Mouse (Mus musculus): ENCODE data around the gene D2hgdh.
A peak's percentile ranks its signal among the peaks of the same experiment; 100 is the strongest.

D2hgdh gene

DNA sequence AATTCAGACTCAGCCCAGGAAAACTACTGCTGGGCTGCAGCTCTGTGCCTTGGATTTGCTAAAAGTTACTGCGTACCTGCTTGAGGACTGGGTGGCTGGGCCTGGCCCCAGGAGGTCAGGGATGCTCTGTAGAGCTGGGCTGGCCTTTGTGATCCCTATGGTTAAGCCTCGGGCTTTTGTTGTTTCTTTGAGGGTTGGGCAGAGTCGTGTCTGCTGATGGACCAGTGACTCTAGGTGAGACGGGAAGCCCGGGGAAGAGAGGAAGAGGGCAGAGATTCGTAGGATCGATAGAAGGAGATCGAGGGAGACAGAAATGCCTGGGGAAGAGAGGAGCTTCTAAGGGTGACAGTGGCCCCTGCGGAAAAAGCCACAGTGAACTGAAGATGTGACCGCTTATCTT, at the start of gene D2hgdh:
TSS of gene D2hgdh (plus strand) at position 301 of the 400 bp plus-strand sequence.
- DNase-seq = no peak

GRCm38 (mm10) chr1:93776686-93777085, 48.0 kb upstream of the D2hgdh start:
- DNase-seq = no peak

DNA sequence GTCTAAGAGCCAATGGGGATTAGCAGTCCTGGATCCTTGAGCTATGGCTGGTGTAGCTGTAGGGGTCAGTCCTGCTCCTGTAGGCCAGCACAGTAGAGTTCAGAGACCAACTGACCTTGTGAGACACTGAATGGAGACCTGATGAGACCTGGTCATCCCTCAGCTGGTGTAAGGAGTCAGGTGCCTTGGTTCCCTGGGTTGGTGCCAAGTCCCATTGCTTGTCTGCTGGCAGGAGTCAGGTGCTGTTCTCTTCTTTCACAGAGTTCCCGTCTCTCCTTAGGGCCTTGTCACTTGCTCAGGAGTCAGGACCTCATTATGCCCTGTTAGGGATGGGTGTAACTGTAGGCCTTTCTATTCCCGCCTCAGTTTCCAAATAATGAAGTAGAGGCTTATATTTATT, 37.8 kb upstream of the D2hgdh start:
- DNase-seq = no peak

DNA sequence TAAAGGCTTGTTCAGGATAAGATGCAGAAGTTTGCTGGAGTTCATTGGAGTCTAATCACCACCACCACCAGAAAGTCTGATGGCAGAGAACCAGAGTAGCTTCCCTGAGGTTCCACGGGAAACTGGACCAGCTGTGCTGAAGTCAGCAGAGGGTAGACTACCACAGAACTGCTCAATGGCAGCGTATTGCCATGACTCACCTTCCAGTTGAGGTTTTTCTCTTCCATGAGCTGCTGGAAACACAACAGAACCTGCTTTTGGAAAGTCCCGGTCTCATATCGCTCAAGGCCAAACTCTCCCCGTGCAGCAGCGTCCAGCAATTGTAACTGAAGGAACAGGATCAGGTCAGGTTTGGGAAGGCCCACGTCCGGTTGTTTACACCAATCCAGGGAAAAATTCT, 30.2 kb upstream of the D2hgdh start:
- no peak for DNase-seq

GRCm38 (mm10) chr1:93795886-93796285, 28.8 kb upstream of the D2hgdh start:
- DNase-seq = no peak

GRCm38 (mm10) chr1:93800670-93801503, 23.8 kb upstream of the D2hgdh start:
- DNase-seq = no peak

- DNase-seq = peak; percentile 85
These were observed 22.9 kb upstream of the D2hgdh start, which contains the start of gene Dtymk for GRCm38 (mm10) chr1:93801741-93802238. Gene Dtymk (minus strand): TSS chr1:93801934.

- no peak for DNase-seq
These were observed 21.9 kb upstream of the D2hgdh start for GRCm38 (mm10) chr1:93802771-93803170.

DNA sequence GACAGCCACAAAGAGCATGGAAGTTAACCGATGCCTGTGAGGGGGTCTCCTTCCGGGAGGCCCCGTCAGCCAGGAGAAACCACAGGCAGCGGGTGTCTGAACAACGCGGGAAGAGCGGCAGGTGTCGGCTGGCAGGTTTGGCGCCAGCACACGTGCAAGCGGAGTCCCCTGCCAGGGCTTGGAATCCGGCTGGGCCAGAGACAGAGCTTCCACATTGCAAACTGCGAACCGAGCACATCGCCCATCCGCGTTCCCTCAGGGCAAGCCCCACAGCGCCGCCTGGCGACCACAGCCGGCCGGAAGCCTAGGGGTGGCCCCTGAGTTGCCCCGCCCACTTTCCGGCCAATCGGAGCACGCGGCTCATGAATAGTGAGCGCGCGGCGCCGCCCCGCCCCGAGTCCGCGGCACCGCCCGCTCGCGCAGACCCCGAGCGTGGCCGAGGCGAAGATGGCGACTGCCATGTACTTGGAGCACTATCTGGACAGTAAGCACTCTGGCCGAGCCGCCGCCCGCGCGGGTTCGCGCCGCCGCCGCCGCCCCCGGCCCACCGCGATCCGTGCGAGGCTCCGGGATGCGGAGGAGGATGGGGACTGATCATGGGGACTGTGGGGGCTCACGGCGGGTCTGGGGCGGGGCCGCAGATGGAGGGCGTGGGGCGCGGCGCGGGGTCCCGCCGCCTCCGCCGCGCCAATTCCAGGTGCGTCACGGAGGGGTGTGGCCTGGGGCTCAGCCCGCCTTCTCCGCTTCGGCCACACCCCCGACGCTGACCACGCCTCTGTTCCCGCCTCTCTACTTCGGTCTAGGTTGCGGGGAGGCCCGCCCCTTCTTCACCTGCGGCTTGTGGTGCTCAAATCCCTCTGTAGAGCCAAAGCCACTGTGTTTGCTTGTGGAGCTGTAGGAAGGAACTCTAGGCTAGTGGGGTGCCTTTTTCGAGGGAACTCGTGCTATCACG, 20.9 kb upstream of the D2hgdh start, which contains the start of gene Ing5:
TSS of gene Ing5 (plus strand) at position 410 of the 952 bp plus-strand sequence.
- DNase-seq = peak; percentile 100

GRCm38 (mm10) chr1:93804818-93805217, 19.9 kb upstream of the D2hgdh start:
- DNase-seq = no peak

- no peak for DNase-seq
These were observed 19.3 kb upstream of the D2hgdh start for GRCm38 (mm10) chr1:93805221-93805951.

DNA sequence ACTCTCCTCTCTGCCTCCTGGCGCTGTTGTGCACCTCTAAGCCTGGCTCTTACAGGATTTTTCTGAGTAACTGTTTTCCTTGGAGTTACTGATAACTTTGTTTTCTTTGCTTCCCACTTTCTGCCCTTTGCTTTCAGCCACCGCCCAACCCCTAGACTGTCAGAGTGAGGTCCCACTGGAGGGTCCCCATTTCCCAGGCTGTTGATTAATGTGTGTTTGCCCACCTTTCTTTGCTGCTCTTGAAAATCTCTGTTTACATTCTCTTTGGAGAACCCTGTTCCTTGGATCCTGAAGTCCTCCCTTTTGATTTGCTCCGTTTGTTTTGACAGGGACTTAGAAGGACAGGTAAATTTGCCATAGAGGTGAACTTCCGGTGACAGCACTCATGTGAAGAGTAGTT, 15.8 kb upstream of the D2hgdh start:
- DNase-seq = no peak

DNA sequence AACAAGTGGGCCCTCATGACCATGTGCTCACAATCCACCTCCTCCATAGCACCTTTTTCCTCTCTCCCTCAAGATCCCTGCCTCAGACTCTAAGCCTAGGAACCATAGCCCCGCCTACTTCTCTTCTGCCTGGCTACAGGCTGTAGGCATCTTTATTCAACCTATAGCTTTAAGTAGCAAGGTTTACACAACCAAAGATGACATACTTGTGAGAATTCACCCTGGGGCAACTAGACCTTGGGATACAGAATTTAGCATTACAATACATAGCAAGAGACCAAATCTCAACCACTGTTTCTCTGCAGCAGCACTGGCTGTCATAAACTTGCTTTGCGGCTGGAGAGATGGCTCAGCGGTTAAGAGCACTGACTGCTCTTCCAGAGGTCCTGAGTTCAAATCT, 14.7 kb upstream of the D2hgdh start:
- DNase-seq = no peak

DNA sequence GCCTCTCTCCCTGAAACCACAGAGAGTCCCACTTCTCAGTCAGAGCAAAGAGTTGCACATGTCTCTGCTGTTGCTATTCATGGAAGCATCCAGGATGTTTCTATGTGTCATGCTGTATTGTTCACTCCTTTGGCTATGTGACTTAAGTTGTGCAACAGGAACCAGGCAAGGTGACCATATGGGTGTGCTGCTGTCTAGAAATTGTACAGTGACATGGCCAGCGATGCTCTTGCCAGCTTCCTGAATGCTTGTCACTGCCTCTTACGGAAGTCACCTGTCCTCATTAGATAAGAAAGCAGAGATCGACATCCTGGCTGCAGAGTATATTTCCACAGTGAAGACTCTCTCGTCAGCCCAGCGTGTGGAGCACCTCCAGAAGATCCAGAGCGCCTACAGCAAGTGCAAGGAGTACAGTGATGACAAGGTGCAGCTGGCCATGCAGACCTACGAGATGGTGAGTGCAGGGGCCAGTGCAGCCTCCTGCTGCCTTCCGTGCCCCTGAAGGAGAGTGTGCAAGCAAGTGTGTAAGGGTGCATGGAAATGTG, 13.1 kb upstream of the D2hgdh start:
- DNase-seq = no peak

DNA sequence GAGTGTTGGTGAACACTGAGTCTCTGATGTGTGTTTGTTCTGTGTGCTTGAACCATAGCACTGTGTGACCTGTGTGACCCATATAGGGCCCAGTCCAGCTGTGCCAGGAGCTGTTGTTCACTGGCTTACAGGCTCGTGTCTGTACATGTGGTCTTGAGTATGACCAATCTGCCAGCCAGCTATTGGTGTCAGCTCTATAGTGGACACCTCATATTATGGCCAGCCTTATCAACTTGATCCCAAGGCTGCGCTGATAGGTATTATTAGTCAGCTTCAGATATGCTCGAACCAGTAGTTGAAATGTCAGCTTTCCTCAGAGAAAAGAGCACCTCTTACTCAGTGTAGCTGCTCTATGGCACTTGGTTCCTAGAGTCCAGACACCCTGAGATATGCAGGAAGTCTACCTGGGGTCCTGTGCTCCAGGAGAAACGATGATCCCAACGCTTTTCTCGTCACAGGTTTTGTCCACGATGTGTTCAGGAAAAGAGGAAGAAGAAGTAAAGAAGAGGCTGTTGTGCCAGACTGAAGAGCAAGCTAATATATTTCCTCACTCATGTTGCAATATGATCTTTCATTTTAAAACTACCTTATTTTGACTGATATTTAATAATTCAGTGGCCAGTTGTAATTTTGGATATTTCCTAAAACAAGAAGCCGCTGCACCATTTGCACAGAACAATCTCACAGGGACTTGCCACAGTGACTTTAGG, 6.7 kb upstream of the D2hgdh start:
- no peak for DNase-seq

GRCm38 (mm10) chr1:93818722-93819121, 6.0 kb upstream of the D2hgdh start:
- no peak for DNase-seq

DNA sequence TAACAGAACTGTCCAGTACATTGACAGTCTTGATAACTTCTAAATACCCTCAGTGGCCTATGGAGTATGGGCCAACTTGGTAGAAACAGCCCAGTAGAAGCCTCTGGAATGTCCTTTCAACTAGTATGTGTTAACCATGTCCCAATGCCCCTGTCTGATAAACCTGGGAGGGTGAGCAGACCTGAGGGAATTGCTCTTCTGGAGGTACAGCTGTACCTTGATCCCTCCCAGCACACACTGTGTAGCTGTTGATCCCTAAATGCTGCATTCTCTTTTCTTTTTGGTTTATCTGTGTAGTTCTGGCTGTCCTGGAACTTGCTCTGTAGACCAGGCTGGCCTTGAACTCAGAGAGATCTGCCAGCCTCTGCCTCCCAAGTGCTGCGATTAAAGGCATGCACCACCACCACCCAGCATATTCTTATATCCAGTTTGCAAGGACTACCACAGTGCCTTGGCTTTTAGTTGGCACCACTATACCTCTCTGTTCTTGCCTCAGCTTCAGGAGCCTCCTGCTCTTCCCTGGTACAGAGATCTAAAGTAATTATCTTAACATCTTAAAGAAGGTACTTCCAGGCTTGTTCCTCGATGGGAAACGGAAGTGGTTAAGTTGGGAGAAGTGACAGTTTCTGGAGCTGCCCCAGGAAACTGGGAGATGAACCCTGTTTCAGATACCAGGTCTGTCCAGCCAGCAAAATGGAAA, 763 bp upstream of the D2hgdh start:
- DNase-seq = no peak

GRCm38 (mm10) chr1:93825105-93825674, 481 bp downstream of the D2hgdh start:
- DNase-seq = peak; percentile 88

DNA sequence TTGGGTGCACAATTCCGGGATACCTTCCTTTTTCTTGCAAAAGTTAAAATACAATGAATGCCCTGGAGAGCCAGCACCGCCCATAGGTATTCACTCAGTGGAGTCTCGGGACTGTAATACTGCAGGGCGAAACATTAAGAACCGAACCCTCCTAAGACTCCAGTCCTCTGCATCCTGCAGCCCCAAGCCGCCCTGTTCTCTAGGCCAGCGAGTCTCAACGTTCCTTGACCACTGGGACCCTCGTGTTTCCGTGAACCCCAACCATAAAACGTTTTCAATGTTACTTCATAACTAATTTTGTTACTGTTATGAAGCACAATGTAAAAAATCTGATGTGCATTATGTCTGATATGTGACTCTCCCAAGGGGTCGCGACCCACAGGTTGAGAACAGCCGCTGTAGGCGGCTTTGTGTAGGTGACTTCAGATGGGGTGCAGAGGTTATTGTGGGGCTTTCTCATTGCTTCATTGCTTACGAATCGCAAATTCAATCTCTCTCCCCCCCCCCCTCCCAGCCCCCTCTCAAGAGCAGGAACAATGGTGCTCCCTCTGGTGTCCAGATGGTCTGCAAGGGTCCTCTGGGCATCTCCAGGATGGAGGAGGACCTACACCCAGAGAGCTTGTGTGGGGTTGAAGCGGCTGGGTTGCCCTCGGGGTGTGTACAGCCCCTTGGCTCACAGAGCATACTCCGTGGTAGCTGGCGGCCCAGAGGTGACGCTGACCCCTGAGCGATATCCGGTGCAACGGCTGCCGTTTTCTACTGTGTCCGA, 1.2 kb downstream of the D2hgdh start:
- peak; percentile 21 for DNase-seq

- no peak for DNase-seq
These were observed 1.8 kb downstream of the D2hgdh start for GRCm38 (mm10) chr1:93826540-93826835.
